Mouse (Mus musculus) heart, adult 9 months (tissue): ENCODE measurements around the gene Cpsf3.

Source experiments
- DNase-seq, 2 experiments: peaks; one replicate each; pipeline ENCODE4 v3.0.0; 2022; ENCODE audit warnings: low spot score in 2 of 2

Gene Cpsf3

GRCm38 (mm10) chr12:21333021-21333420, 47.8 kb downstream of the Cpsf3 start:
- DNase-seq = no peak

DNA sequence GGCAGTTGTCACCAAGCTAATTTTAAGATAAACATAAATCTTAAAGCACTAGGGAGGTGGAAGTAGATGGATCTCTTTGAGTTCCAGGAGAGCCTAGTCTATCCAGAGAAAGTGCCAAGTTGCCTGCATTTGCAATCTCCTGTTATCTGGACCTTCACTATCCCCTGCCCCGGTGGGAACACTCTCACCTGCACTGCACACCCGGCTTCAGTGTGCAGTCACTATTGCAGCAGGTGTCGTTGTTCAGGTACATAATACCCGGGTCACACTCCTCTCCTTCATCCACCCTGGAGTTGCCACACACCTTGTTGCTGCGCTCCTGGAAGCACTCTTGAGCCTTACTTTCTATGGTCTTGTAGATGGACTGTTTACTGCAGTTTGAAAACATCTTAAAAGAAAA, 48.6 kb downstream of the Cpsf3 start:
- DNase-seq = no peak

- peak; percentile 18 to 51 for DNase-seq
Measured at GRCm38 (mm10) chr12:21335869-21336268, 50.7 kb downstream of the Cpsf3 start.

GRCm38 (mm10) chr12:21337171-21337570, 52.0 kb downstream of the Cpsf3 start:
- no peak for DNase-seq

DNA sequence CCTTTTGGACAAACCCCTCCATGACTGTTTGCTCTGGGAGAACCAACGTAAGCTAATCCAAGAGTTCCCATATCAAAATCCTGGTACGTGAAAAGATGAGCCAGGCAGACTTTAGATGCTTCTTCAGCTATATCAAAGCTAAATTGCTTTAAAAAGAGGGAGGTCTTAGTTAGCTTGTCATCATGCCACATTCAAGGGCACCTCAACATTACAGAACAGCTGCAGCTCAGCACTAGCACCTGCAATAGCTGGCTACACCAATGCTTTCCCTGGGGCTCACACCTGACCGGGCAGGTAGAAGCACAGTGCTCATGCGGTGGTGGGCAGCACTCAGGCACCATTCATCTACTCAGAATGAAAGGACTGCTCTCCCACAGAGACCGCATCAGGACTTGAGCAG, 55.5 kb downstream of the Cpsf3 start:
- no peak for DNase-seq

DNA sequence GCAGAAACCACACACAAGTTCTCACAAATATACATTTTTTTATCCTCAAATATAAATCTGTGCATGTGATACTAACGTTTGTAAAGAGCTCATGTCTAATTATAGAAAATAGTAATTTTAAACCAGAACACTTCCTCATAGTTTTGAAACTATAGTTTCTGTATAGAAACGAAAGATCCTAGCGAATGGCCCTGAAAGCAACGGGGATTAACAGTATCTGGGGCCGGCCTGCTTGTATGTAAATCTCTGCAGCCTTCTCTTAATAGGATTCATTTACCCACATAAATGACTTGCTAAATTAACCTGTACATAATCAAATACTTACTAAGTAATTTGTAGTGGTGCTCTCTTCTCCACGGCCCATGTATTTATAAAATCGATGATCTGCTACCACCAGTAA, 61.8 kb downstream of the Cpsf3 start:
- no peak for DNase-seq

GRCm38 (mm10) chr12:21350113-21350876, 65.1 kb downstream of the Cpsf3 start:
- no peak for DNase-seq

- no peak for DNase-seq
Measured at GRCm38 (mm10) chr12:21353681-21354080, 68.5 kb downstream of the Cpsf3 start.

DNA sequence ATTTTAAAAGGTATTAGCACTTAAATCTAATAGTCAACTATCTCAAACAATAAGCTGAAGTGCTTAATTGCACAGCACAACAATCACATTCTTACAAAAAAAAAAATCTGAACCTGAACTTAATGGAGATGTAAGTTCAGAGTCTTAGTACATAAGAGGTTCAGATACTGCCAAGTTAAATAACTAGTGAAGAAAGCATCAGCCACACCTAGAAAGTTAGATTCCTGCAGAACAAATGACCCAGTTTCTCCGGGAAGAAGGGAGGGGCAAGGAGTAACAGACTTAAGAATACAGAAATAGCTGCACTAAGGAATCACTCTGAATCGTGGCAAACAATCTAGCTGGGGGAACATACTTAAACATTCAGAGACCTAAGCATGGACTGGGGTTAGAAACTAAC, 77.5 kb downstream of the Cpsf3 start:
- DNase-seq = no peak

DNA sequence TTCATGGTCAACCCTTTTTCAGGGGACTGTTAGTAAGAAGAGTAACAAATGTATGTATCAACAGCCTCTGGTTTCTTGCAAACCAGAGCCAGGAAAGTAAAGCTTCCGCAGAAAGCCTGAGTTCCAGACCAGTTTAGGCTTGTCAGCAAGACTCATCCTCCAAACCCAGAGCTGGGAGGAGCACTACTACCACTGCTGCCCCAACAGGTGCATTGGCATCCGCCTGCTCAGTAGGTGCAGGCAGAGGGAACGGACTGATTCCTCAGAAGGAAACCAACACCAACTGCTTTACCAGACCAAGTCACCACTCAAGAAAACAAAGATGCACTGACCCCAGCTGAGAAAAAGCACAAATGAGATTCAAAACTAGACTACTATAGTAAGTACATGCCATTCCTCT, 78.0 kb downstream of the Cpsf3 start:
- no peak for DNase-seq
